Mouse (Mus musculus) skeletal muscle tissue, adult 2 months (tissue): ENCODE data around the gene Sh3glb2.

Experiments used
- DNase-seq: peaks from one replicate; pipeline ENCODE4 v3.0.0-alpha.2; 2012; ENCODE audit warnings: low read depth, low spot score

Gene Sh3glb2

GRCm38 (mm10) chr2:30358533-30359531 is at the start of gene Sh3glb2:
Gene Sh3glb2 (minus strand): TSS chr2:30359337.
- DNase-seq, result no peak

- DNase-seq, result no peak
Measured at GRCm38 (mm10) chr2:30408452-30409100, 49.4 kb upstream of the Sh3glb2 start.

- no peak for DNase-seq
Measured at GRCm38 (mm10) chr2:30407778-30408177, 48.6 kb upstream of the Sh3glb2 start.

- DNase-seq, result no peak
Measured at GRCm38 (mm10) chr2:30407221-30407620, 48.1 kb upstream of the Sh3glb2 start.

GRCm38 (mm10) chr2:30403870-30404269 is 44.7 kb upstream of the Sh3glb2 start:
- no peak for DNase-seq

GRCm38 (mm10) chr2:30402843-30403242 is 43.7 kb upstream of the Sh3glb2 start:
- no peak for DNase-seq

GRCm38 (mm10) chr2:30402351-30402826 is 43.3 kb upstream of the Sh3glb2 start:
- DNase-seq, result peak; percentile 86

- no peak for DNase-seq
Measured at GRCm38 (mm10) chr2:30401581-30401980, 42.4 kb upstream of the Sh3glb2 start.

- no peak for DNase-seq
Measured at GRCm38 (mm10) chr2:30399191-30400171, 40.3 kb upstream of the Sh3glb2 start.

GRCm38 (mm10) chr2:30397986-30398512 is 38.9 kb upstream of the Sh3glb2 start:
- no peak for DNase-seq

GRCm38 (mm10) chr2:30396246-30396645 is 37.1 kb upstream of the Sh3glb2 start:
- DNase-seq, result no peak

- no peak for DNase-seq
Measured at GRCm38 (mm10) chr2:30395757-30396156, 36.6 kb upstream of the Sh3glb2 start.

GRCm38 (mm10) chr2:30393370-30393656 is 34.2 kb upstream of the Sh3glb2 start:
- no peak for DNase-seq

- peak; percentile 71 for DNase-seq
Measured at GRCm38 (mm10) chr2:30392577-30393369, 33.6 kb upstream of the Sh3glb2 start.

- peak; percentile 98 for DNase-seq
Measured at GRCm38 (mm10) chr2:30392114-30392576, 33.0 kb upstream of the Sh3glb2 start, which contains the start of gene Dolpp1. Gene Dolpp1 (plus strand): TSS chr2:30392254.

- no peak for DNase-seq
Measured at GRCm38 (mm10) chr2:30389000-30389399, 29.9 kb upstream of the Sh3glb2 start.

- no peak for DNase-seq
Measured at GRCm38 (mm10) chr2:30386913-30387312, 27.8 kb upstream of the Sh3glb2 start.

- no peak for DNase-seq
Measured at GRCm38 (mm10) chr2:30385591-30385990, 26.5 kb upstream of the Sh3glb2 start.

GRCm38 (mm10) chr2:30384814-30385213 is 25.7 kb upstream of the Sh3glb2 start:
- no peak for DNase-seq

- DNase-seq, result peak; percentile 58
Measured at GRCm38 (mm10) chr2:30381377-30381725, 22.2 kb upstream of the Sh3glb2 start.
